Mouse (Mus musculus): ENCODE results near the gene St14. TPM values are rescaled to one million over a fixed set of nuclear protein-coding genes. Genes with fewer than 3 reads are reported as not detected.
"Not testable (repeated sequence)": the region's sequence is repeated elsewhere in the genome, so short reads cannot be mapped to it uniquely, and the experiment has no call there.

Gene St14
- polyA plus RNA-seq, 1 experiment from 2014 or later, result 36.6 TPM

DNA sequence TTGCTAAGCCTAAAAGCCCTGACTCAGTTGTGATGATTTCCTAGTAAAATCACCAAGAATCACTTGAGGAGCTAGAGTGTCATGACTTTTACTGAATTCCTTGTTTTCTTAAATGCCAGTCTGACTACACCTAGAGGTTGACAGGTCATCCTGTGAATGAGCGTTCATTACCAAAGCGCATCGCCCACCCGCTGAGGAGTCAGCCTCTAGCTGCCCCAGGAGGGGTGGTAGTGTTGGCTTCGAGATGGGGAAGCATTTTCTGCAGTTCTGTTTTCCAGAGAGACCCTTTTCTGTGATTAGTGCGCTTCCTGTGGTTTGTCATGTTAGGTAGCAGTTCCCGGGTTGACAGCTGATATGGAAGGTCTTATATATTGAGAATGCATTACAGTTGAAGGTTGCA is 57.9 kb downstream of the St14 start:
- Histone ChIP-seq H3K9ac (replicated peaks; ENCODE audit: low read depth) (no peak overlapping the region), H3K27ac (ENCODE audit: low read length) (no peak overlapping the region), H3K27me3 (replicated peaks; ENCODE audit: insufficient read depth, low read length) (no peaks in the 10 kb centered on the region), H3K4me2 (replicated peaks; ENCODE audit: low read depth, low read length) (no peak overlapping the region), H3K4me1 (ENCODE audit: insufficient read depth, low read depth, low read length) (no peaks in the 10 kb centered on the region), H3K4me3 (ENCODE audit: low read depth, low read length) (no peak overlapping the region), H3K9me3 (ENCODE audit: low read length) (no peaks in the 10 kb centered on the region), H3K36me3 (ENCODE audit: insufficient read depth, low read length) (no peaks in the 10 kb centered on the region)
- WGBS, result 78% methylated on average over 7 of the region's 7 CpGs
- DNase-seq (ENCODE audit: low spot score) (no peak), ATAC-seq (no peak)
- TF ChIP-seq CTCF (IDR thresholded peaks at IDR 0.05) (no peak), EP300 (IDR thresholded peaks at IDR 0.05) (no peak)

DNA sequence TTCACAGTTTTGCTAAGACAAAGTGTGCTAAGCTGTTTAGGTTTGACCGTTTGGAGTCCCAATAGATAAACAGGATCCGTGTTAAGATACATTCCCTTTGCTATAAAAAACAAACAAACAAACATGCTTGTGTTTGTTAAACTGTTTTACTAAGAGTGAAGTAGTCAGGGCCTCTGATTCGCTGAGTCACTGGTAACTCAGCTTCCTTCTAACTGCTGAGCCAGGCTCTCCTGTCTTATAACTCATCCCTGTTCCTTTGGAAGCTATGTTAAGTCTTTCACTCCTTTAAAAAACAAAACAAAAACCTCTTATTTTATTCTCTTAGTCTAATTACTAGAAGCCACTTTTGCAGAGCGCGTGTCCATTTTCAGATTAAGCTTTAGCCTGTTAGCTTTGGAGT is 59.4 kb downstream of the St14 start:
- no peak overlapping the region for H3K27ac ChIP-seq (ENCODE audit: low read length)
- H3K4me1 ChIP-seq (ENCODE audit: insufficient read depth, low read depth, low read length), result no peaks in the 10 kb centered on the region
- H3K9ac ChIP-seq (replicated peaks; ENCODE audit: low read depth), result no peak overlapping the region
- H3K27me3 ChIP-seq (replicated peaks; ENCODE audit: insufficient read depth, low read length), result no peaks in the 10 kb centered on the region
- H3K36me3 ChIP-seq (ENCODE audit: insufficient read depth, low read length), result 0 out of 2 replicates have a peak, but pooled peaks cover 3% of the 10 kb centered on the region
- TF ChIP-seq CTCF (IDR thresholded peaks at IDR 0.05) (no peak), EP300 (IDR thresholded peaks at IDR 0.05) (no peak)
- no peak overlapping the region for H3K4me3 ChIP-seq (ENCODE audit: low read depth, low read length)
- ATAC-seq (no peak), DNase-seq (ENCODE audit: low spot score) (no peak)
- no peak overlapping the region for H3K4me2 ChIP-seq (replicated peaks; ENCODE audit: low read depth, low read length)
- H3K9me3 ChIP-seq (ENCODE audit: low read length), result no peaks in the 10 kb centered on the region
- 75% methylated on average over 5 of the region's 5 CpGs for WGBS

GRCm38 (mm10) chr9:31070706-31071105 is 60.9 kb downstream of the St14 start:
- no peak overlapping the region for H3K9ac ChIP-seq (replicated peaks; ENCODE audit: low read depth)
- H3K27me3 ChIP-seq (replicated peaks; ENCODE audit: insufficient read depth, low read length), result no peaks in the 10 kb centered on the region
- no peaks in the 10 kb centered on the region for H3K9me3 ChIP-seq (ENCODE audit: low read length)
- ATAC-seq (no peak), DNase-seq (ENCODE audit: low spot score) (no peak)
- no peak overlapping the region for H3K4me3 ChIP-seq (ENCODE audit: low read depth, low read length)
- no peak overlapping the region for H3K27ac ChIP-seq (ENCODE audit: low read length)
- 95% methylated on average over 7 of the region's 8 CpGs for WGBS
- H3K4me1 ChIP-seq (ENCODE audit: insufficient read depth, low read depth, low read length), result no peaks in the 10 kb centered on the region
- H3K36me3 ChIP-seq (ENCODE audit: insufficient read depth, low read length), result 0 out of 2 replicates have a peak, but pooled peaks cover 6% of the 10 kb centered on the region
- TF ChIP-seq EP300 (IDR thresholded peaks at IDR 0.05) (no peak), CTCF (IDR thresholded peaks at IDR 0.05) (no peak)
- H3K4me2 ChIP-seq (replicated peaks; ENCODE audit: low read depth, low read length), result no peak overlapping the region

DNA sequence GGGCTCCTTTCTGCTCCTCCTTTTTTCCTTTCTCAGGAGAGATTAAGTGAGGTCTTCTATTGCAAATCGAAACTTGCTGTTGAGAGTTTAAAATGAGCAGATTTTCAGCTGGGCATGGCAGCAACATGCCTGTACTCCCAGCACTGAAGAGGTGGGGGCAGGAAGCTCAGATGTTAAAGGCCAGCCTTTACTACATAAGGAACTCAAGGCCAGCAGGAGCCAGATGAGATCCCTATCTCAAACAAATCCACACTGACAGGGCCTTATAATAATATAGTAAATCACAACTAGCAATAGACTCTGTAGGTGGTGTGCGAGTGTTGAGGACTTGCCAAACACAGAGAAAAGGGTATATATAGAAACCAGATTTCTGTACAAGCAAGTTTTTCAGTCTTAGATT is 72.9 kb downstream of the St14 start:
- no peaks in the 10 kb centered on the region for H3K27me3 ChIP-seq (replicated peaks; ENCODE audit: insufficient read depth, low read length)
- no peak for ATAC-seq
- no peaks in the 10 kb centered on the region for H3K4me1 ChIP-seq (ENCODE audit: insufficient read depth, low read depth, low read length)
- 81% methylated on average over 2 of the region's 2 CpGs for WGBS
- DNase-seq (ENCODE audit: low spot score), result no peak
- H3K9me3 ChIP-seq (ENCODE audit: low read length), result no peaks in the 10 kb centered on the region
- H3K4me2 ChIP-seq (replicated peaks; ENCODE audit: low read depth, low read length), result no peak overlapping the region
- H3K27ac ChIP-seq (ENCODE audit: low read length), result no peak overlapping the region
- peaks cover 13% of the 10 kb centered on the region; the same call in 1 of the 2 replicates for H3K36me3 ChIP-seq (ENCODE audit: insufficient read depth, low read length)
- no peak overlapping the region for H3K9ac ChIP-seq (replicated peaks; ENCODE audit: low read depth)
- TF ChIP-seq EP300 (IDR thresholded peaks at IDR 0.05) (no peak), CTCF (IDR thresholded peaks at IDR 0.05) (no peak)
- H3K4me3 ChIP-seq (ENCODE audit: low read depth, low read length), result no peak overlapping the region

DNA sequence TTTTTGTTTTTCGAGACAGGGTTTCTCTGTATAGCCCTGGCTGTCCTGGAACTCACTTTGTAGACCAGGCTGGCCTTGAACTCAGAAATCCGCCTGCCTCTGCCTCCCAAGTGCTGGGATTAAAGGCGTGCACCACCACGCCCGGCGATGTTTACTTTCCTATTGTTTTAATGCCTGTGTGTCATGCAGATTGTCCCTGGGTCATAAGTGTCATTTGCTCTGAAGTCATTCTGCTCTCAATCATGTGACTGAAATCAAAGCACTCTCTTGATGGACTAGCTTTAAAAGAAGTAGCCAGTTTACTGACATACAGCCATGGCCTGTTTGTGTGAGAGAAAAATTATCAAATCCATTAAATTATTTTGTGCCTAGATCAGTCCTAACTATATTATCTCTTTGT is 80.1 kb downstream of the St14 start:
- ATAC-seq, result not testable (repeated sequence)

GRCm38 (mm10) chr9:31050208-31050607 is 81.4 kb downstream of the St14 start:
- no peak overlapping the region for H3K27ac ChIP-seq (ENCODE audit: low read length)
- no peak overlapping the region for H3K9ac ChIP-seq (replicated peaks; ENCODE audit: low read depth)
- H3K4me3 ChIP-seq (ENCODE audit: low read depth, low read length), result no peak overlapping the region
- H3K36me3 ChIP-seq (ENCODE audit: insufficient read depth, low read length), result no peaks in the 10 kb centered on the region
- H3K4me1 ChIP-seq (ENCODE audit: insufficient read depth, low read depth, low read length), result no peaks in the 10 kb centered on the region
- no peak for DNase-seq (ENCODE audit: low spot score)
- TF ChIP-seq EP300 (IDR thresholded peaks at IDR 0.05), result no peak
- TF ChIP-seq CTCF (IDR thresholded peaks at IDR 0.05), result no peak
- H3K27me3 ChIP-seq (replicated peaks; ENCODE audit: insufficient read depth, low read length), result no peaks in the 10 kb centered on the region
- 95% methylated on average over 5 of the region's 5 CpGs for WGBS
- H3K9me3 ChIP-seq (ENCODE audit: low read length), result no peaks in the 10 kb centered on the region
- H3K4me2 ChIP-seq (replicated peaks; ENCODE audit: low read depth, low read length), result no peak overlapping the region
- no peak for ATAC-seq

More for the DNA sequence above, 80.1 kb downstream of the St14 start:
- not testable (repeated sequence) for H3K36me3 ChIP-seq (ENCODE audit: insufficient read depth, low read length); H3K9me3 ChIP-seq (ENCODE audit: low read length); H3K4me1 ChIP-seq (ENCODE audit: insufficient read depth, low read depth, low read length); DNase-seq (ENCODE audit: low spot score); H3K4me2 ChIP-seq (replicated peaks; ENCODE audit: low read depth, low read length); H3K27me3 ChIP-seq (replicated peaks; ENCODE audit: insufficient read depth, low read length); H3K9ac ChIP-seq (replicated peaks; ENCODE audit: low read depth); H3K27ac ChIP-seq (ENCODE audit: low read length); H3K4me3 ChIP-seq (ENCODE audit: low read depth, low read length)
- WGBS, result 90% methylated on average over 6 of the region's 6 CpGs

Other genes starting within 250 kb of the St14 start
- 8.7 and 10.2 TPM in 2 replicates for gene Adamts15, start 209.4 kb downstream of the St14 start, polyA plus RNA-seq (2015; fragmentation: Nextera tagmentation; extraction: Ambion mirVana)
- 10.5 and 10.7 TPM in 2 replicates for gene Adamts8, start 189.3 kb downstream of the St14 start, polyA plus RNA-seq (2015; fragmentation: Nextera tagmentation; extraction: Ambion mirVana)
- 7.9 and 9.4 TPM in 2 replicates for gene Zbtb44, start 101.2 kb downstream of the St14 start, polyA plus RNA-seq (2015; fragmentation: Nextera tagmentation; extraction: Ambion mirVana)
- 523 and 525 TPM in 2 replicates for gene Aplp2, start 80.0 kb upstream of the St14 start, polyA plus RNA-seq (2015; fragmentation: Nextera tagmentation; extraction: Ambion mirVana)
- gene Prdm10, start 148.7 kb upstream of the St14 start, polyA plus RNA-seq (2015; fragmentation: Nextera tagmentation; extraction: Ambion mirVana), result 1.2 and 1.5 TPM in 2 replicates